Mouse (Mus musculus) cortical plate, adult 2 months (tissue): ENCODE measurements around the gene Angptl7.

Experiments used
- CTCF ChIP-seq: fragments of 200-500 bp; IDR thresholded peaks from 2 replicates; pipeline ENCODE4 v1.5.1; 2011; ENCODE audit warnings: mild to moderate bottlenecking, control low read depth, low read length; ENCODE audit not compliant: insufficient read depth; ENCODE audit errors: extremely low read depth
- POLR2A ChIP-seq: fragments of 200-500 bp; IDR thresholded peaks from 2 replicates; pipeline ENCODE4 v1.6.1; 2011; ENCODE audit warnings: mild to moderate bottlenecking, low read length, control low read depth; ENCODE audit not compliant: insufficient read depth; ENCODE audit errors: extremely low read depth

DNA sequence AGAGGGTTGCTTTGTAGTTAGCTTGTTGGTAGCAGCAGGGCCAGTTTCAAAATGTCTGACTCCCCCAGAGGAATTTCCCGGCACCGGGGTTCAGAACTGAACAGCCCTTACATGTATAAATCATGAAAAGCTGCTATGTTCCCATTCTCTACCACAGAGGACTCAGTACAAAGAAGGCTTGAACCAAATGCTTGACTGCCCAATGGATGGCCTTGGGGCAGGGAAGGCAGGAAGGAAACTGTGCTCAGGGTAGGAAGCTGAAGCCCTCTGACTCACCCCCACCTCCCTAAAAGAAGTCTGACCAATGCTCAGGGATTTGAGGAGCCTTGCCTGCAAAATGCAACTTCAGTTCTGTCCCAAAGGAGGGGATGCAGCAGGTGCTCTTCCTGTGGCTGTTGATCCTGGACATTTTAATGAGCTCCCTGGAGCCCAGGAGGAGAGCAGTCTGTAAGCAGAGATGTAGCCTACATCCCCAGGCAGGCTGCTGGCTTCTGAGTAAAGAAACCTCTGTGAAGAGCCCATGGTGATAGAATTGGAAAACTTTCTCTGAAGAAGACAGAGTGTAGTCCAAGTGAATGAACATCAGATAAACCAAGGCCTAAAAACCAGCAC lies 18.6 kb downstream of the Angptl7 start:
- TF ChIP-seq CTCF (no peak), POLR2A (no peak)
